In the genomic region with DNA sequence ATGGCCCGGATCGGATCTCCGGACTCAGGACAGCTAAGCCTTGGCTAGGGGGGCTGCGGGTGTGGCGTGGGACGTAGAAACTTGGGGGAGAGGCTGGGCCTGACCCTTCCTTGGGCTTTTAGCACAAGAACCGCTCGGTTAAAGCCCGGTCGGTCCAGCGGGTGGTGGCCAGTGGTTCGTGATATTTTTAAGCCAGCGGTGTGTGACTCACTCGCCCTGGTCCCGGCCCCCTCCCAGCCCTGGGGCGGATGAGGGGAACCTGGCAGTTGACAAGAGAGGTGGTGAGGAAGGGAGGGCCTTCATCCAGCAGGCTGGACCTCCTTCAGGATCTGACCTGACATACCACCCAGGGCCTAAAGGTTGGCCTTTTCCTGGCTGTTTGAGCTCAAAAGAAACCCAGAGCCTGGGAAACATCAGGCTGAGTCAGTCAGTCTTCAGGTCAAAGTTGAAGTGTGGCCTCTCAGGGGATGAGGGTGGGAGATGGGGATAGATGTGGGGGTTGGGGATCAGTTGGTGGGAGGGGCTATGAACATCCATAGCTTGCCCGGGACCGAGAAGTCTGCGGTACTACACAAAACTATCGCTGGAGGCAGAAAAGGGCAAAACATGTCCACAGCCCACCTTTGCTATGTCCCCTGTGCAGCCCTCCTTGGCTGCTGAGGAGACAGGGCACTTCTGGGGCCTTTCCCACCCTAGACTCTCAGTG, we compare ENCODE assay signal across 9 mouse cellular contexts. TPM values are rescaled to one million over a fixed set of nuclear protein-coding genes. Genes with fewer than 3 reads are reported as not detected.
DNase-seq lines count a peak whose midpoint lies in the region; ATAC-seq lines count a peak whose summit lies in the region.
"Had no signal": no experiment of that assay in that cellular context is flagged by ENCODE, and none has a peak within 500 bp of the region (broad histone marks: within the 10 kb centered on the region; RNA-seq: fewer than 3 reads in every experiment).

No protein-coding gene starts in this region.

- peak; percentile 41 for ATAC-seq in kidney, embryonic 14.5 days (ENCODE audit: low FRiP score, low TSS enrichment)
- no peak for ATAC-seq in neural tube, embryonic 13.5 days (ENCODE audit: low read depth)

- 37% methylated on average over 20 of the region's 20 CpGs for whole genome bisulfite sequencing in embryonic facial prominence, embryonic 10.5 days
- 34% methylated on average over 20 of the region's 20 CpGs for WGBS in kidney, embryonic 14.5 days
- 43% methylated on average over 20 of the region's 20 CpGs for WGBS in neural tube, embryonic 13.5 days

- H3K27me3 ChIP-seq in embryonic facial prominence, embryonic 10.5 days (replicated peaks; ENCODE audit: low read depth, poor library complexity, severe bottlenecking), result peaks cover 45% of the 10 kb centered on the region
- H3K27me3 ChIP-seq in kidney, embryonic 14.5 days (ENCODE audit: control insufficient read depth, insufficient read depth, low read length), result no peaks in the 10 kb centered on the region; the same call in 1 of the 2 replicates
- peaks cover 13% of the 10 kb centered on the region for H3K27me3 ChIP-seq in neural tube, embryonic 13.5 days

- no peaks in the 10 kb centered on the region for H3K9me3 ChIP-seq in embryonic facial prominence, embryonic 10.5 days
- H3K9me3 ChIP-seq in kidney, embryonic 14.5 days (ENCODE audit: control insufficient read depth, low read length), result no peaks in the 10 kb centered on the region
- H3K9me3 ChIP-seq in neural tube, embryonic 13.5 days, result no peaks in the 10 kb centered on the region

- H3K4me3 ChIP-seq in embryonic facial prominence, embryonic 10.5 days, result peak overlapping the region; percentile 50
- H3K4me3 ChIP-seq in kidney, embryonic 14.5 days (ENCODE audit: low read length), result peak overlapping the region; percentile 27
- H3K4me3 ChIP-seq in neural tube, embryonic 13.5 days, result no peak overlapping the region

- H3K4me2 ChIP-seq in kidney, embryonic 14.5 days (replicated peaks; ENCODE audit: low read depth, low read length), result peak overlapping the region; percentile 49
- peak overlapping the region; percentile 37; the same call in 1 of the 2 replicates for H3K4me2 ChIP-seq in neural tube, embryonic 13.5 days

- peak overlapping the region; percentile 45; the same call in 1 of the 2 replicates for H3K27ac ChIP-seq in embryonic facial prominence, embryonic 10.5 days (replicated peaks)
- H3K27ac ChIP-seq in kidney, embryonic 14.5 days (ENCODE audit: low read depth, low read length), result no peak overlapping the region
- H3K27ac ChIP-seq in neural tube, embryonic 13.5 days (replicated peaks), result no peak overlapping the region

- peaks cover 19% of the 10 kb centered on the region for H3K36me3 ChIP-seq in embryonic facial prominence, embryonic 10.5 days (replicated peaks)
- peaks cover 1% of the 10 kb centered on the region; the same call in 1 of the 2 replicates for H3K36me3 ChIP-seq in kidney, embryonic 14.5 days (ENCODE audit: control insufficient read depth, insufficient read depth, low read length)
- H3K36me3 ChIP-seq in neural tube, embryonic 13.5 days, result peaks cover 17% of the 10 kb centered on the region

- peak; percentile 50 for DNase-seq in kidney, adult 18-20 months
- DNase-seq in kidney, postnatal 14 days, result no peak
- no peak for DNase-seq in embryonic facial prominence, embryonic 10.5 days (ENCODE audit: low spot score)
- no peak for DNase-seq in frontal cortex, postnatal 14 days (ENCODE audit: low spot score in 2 of 2)
- DNase-seq in right cerebral cortex, adult 2 months (ENCODE audit: low spot score in 2 of 2), result no peak
- DNase-seq in cerebellum, adult 11-12 months, result no peak
- DNase-seq: adrenal gland, adult 8-10 months had no signal

- peak overlapping the region; percentile 25; the same call in 1 of the 2 replicates for H3K9ac ChIP-seq in kidney, embryonic 14.5 days (ENCODE audit: low read depth, low read length)
- H3K9ac ChIP-seq in neural tube, embryonic 13.5 days, result 0 out of 2 replicates have a peak overlapping the region, but pooled peaks have one; percentile 35

- peaks cover 41% of the 10 kb centered on the region for H3K4me1 ChIP-seq in embryonic facial prominence, embryonic 10.5 days
- peaks cover 21% of the 10 kb centered on the region for H3K4me1 ChIP-seq in kidney, embryonic 14.5 days (ENCODE audit: control insufficient read depth, insufficient read depth, low read length)
- H3K4me1 ChIP-seq in neural tube, embryonic 13.5 days (replicated peaks), result peaks cover 11% of the 10 kb centered on the region; the same call in 1 of the 2 replicates

RNA-seq across cellular contexts. Expression of a gene that starts 0.7 kb away (rescaled TPM):
- 12.1 and 13.0 TPM in 2 replicates for polyA plus RNA-seq in embryonic facial prominence, embryonic 10.5 days (2016; fragmentation: Nextera tagmentation; extraction: Ambion mirVana)
- polyA plus RNA-seq in kidney, embryonic 14.5 days (2014; fragmentation: Nextera tagmentation; extraction: Ambion mirVana), result 9.6 and 18.0 TPM in 2 replicates
- 0.43 and 0.76 TPM in 2 replicates for polyA plus RNA-seq in neural tube, embryonic 13.5 days (2015; fragmentation: Nextera tagmentation; extraction: Ambion mirVana)

RNA-seq across cellular contexts. Expression of a gene that starts 11.8 kb away (rescaled TPM):
- 44.9 and 49.0 TPM in 2 replicates for polyA plus RNA-seq in embryonic facial prominence, embryonic 10.5 days (2016; fragmentation: Nextera tagmentation; extraction: Ambion mirVana)
- 36.7 and 46.8 TPM in 2 replicates for polyA plus RNA-seq in kidney, embryonic 14.5 days (2014; fragmentation: Nextera tagmentation; extraction: Ambion mirVana)
- polyA plus RNA-seq in neural tube, embryonic 13.5 days (2015; fragmentation: Nextera tagmentation; extraction: Ambion mirVana), result 58.7 and 60.8 TPM in 2 replicates

RNA-seq across cellular contexts. Expression of a gene that starts 11.9 kb away (rescaled TPM):
- 57.9 and 65.0 TPM in 2 replicates for polyA plus RNA-seq in embryonic facial prominence, embryonic 10.5 days (2016; fragmentation: Nextera tagmentation; extraction: Ambion mirVana)
- polyA plus RNA-seq in kidney, embryonic 14.5 days (2014; fragmentation: Nextera tagmentation; extraction: Ambion mirVana), result 64.0 and 79.7 TPM in 2 replicates
- 150 and 156 TPM in 2 replicates for polyA plus RNA-seq in neural tube, embryonic 13.5 days (2015; fragmentation: Nextera tagmentation; extraction: Ambion mirVana)

RNA-seq across cellular contexts. Expression of a gene that starts 47.6 kb away (rescaled TPM):
- 0.60 and 0.86 TPM in 2 replicates for polyA plus RNA-seq in embryonic facial prominence, embryonic 10.5 days (2016; fragmentation: Nextera tagmentation; extraction: Ambion mirVana)
- 1.4 and 1.6 TPM in 2 replicates for polyA plus RNA-seq in kidney, embryonic 14.5 days (2014; fragmentation: Nextera tagmentation; extraction: Ambion mirVana)
- polyA plus RNA-seq in neural tube, embryonic 13.5 days (2015; fragmentation: Nextera tagmentation; extraction: Ambion mirVana), result 0.54 and 1.3 TPM in 2 replicates

RNA-seq across cellular contexts. Expression of a gene that starts 52.6 kb away (rescaled TPM):
- polyA plus RNA-seq in embryonic facial prominence, embryonic 10.5 days (2016; fragmentation: Nextera tagmentation; extraction: Ambion mirVana), result 297 and 299 TPM in 2 replicates
- 321 and 322 TPM in 2 replicates for polyA plus RNA-seq in kidney, embryonic 14.5 days (2014; fragmentation: Nextera tagmentation; extraction: Ambion mirVana)
- polyA plus RNA-seq in neural tube, embryonic 13.5 days (2015; fragmentation: Nextera tagmentation; extraction: Ambion mirVana), result 328 and 340 TPM in 2 replicates
